Mouse (Mus musculus): ENCODE data around the gene Clec14a.
"Not testable (repeated sequence)": the region's sequence is repeated elsewhere in the genome, so short reads cannot be mapped to it uniquely, and the experiment has no call there.

Clec14a gene

DNA sequence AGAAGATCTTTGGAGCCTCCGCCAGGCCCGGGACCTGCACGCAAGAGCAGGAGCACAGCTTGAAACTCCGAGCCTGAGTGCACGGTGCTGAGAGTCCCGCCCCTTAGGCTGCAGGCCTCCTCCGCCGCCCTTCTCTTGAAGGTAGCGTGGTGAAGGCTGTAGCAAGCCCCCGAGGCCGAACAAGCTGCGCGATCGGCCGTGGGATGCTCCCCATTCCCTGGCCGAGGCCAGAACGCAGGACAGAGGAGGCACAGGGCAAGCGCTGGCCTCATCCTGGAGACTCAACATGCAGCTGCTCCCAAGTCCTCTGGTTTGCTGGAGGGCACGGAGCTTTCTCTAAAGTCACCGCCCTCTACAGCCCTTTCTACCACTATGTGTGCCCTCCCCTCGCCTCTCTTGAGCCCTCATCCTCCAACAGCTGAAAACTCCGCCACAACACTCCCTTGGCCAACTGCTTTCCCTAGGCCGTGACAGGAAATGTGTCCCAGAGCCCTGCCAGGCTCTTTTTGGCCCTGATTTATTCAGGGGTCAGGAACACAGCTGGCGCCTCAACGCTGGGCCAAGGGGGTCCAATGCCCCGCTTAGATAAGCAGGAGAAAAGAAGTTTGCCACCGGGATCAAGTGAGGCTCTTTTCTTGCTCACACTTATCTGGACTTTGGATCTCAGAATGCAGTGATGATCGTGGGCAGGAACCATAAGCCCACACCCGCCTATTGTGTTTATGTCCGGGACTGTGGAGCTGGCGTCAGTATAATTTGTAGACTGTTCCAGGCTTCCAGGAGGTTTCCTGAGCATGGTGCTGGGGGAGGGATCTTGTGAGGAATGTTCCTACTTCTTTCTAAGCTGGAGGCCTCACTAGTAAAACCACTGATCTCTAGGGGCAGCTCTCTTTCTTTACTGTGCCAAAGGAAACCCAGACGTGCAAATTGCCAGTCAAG is at the start of gene Clec14a:
Clec14a (minus strand) TSS at position 728 of the 939 bp plus-strand sequence.
- peak in 1 of 2 experiments; percentile 14 for DNase-seq (ENCODE audit: low spot score in 2 of 2)

DNA sequence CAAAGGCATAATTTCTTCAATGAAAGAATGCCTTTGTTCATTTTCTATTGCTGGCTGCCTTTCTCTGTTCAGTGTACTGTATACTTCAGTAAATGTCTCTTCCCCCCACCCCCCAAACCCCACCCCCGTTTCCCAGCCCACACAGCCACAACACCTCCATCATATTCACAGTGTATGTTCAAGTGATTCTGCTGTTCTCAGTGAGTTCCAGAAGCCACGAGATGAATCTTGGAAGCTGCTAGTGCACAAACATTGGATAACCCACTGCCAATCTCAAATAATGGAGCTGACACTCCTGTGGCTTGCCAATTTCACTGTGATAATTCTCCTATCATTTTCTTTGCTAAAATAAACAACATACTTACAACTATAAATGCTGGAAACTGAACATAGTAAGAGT is 38.7 kb upstream of the Clec14a start:
- no peak for DNase-seq (ENCODE audit: low spot score in 2 of 2)

DNA sequence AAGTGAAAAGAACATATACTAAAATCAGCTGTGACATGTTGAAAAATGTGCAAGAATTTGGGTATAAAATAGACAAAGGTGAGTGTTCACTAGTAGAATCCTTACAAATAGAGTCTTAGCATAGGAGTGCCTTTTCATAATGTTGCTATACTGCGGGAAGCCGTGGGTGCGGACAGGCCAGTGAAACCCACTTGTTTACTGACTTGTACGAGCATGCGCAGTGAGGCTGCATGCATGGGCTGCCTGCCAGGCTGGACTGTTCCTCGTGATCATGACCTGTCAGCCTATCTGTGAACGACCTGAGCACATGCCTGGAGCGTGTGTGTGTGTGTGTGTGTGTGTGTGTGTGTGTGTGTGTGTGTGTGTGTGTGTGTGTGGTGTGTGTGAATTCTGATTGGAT is 37.3 kb upstream of the Clec14a start:
- not testable (repeated sequence) for DNase-seq (ENCODE audit: low spot score in 2 of 2)

DNA sequence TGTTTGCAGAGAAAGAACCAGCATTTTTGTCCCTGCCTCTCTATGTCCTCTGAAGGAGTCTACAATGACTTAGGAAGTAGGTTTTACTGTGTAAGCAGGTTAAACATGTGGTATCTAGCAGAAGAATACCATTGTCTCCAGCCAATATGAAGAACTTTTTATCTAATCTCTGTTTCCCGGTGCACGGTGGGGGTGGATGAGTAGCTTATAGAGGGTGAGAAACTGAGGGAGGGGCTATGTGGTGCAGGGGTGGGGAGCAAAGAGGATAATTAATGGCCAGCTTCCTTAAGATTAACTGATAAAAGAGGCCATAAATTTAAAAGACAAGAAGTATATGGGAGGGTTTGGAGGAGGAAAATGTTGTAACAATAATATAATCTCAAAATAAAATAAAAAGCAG is 36.5 kb upstream of the Clec14a start:
- no peak for DNase-seq (ENCODE audit: low spot score in 2 of 2)

DNA sequence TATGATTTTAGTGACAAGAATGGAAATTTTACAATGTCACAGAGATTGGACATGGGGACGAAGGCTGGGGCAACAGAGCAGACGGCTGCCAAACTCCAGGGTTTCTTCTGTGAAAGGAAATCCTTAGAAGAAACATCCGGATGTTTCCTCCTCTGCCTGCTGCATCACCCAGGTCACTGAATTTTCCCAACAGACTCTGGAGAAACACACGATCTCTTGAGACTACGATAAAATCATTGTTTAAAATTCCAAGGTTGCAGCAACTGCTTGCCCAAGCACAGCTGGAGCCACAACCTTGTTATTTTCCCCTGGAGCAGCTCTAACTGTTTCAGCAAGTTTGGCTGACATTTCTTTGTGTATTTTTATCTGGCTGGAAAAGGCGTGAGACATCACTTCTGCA is 27.9 kb upstream of the Clec14a start:
- DNase-seq (ENCODE audit: low spot score in 2 of 2): no peak

DNA sequence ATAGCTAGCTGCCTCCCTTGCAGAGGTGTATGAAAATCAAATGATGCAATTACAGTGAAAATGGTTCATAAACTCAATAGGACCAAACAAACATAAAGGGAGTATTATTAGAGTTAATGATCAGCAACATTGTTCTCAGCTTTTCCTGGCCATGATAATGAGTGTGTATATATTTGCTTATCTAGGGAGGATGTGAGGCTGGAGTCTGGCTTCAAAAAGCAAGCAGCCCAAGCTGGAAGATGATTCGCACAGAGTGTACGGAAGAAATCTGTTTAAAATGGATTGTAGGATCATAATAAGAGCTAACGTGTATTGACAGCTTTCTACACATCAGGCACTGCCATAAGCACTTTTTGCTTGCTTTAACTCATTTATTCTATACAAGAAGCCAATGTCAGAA is 16.8 kb upstream of the Clec14a start:
- no peak for DNase-seq (ENCODE audit: low spot score in 2 of 2)

DNA sequence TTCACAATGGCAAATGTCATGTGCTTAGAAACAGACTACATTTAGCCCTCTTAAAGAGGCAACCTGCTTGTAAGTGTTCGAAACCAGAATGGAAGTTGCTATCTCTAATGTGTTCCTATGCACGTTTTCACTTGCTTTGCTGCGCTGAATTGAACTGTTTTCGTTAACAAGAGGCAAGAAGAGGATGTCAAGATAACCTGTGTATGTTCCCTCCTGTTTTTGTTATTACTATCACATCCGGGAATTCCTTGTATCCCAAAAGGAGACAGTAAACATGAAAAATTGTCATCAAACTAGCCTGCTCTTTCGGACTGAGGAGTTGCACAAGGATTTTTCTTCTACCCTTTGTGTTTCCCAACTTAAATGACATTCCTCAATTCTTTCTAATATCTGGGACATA is 1.4 kb upstream of the Clec14a start:
- DNase-seq (ENCODE audit: low spot score in 2 of 2): no peak

DNA sequence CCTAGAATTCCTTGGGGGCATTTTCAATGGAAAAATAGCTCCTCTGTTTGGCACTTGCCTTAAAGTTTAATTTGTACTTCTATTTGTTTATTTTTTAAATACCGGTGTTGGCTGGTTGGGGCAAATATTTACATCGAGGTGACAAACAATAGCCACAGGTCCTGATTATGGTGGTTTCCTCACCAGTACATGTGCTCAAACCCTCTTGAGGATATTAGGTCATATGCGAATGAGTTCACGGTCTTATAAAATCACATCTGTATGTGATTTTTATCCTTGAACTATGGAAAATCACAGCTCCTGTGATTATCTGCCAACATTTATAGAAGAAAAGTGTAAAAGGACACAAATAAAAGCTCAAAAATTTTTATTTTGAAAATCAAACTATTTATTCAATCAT is 415 bp upstream of the Clec14a start:
- DNase-seq (ENCODE audit: low spot score in 2 of 2): no peak

DNA sequence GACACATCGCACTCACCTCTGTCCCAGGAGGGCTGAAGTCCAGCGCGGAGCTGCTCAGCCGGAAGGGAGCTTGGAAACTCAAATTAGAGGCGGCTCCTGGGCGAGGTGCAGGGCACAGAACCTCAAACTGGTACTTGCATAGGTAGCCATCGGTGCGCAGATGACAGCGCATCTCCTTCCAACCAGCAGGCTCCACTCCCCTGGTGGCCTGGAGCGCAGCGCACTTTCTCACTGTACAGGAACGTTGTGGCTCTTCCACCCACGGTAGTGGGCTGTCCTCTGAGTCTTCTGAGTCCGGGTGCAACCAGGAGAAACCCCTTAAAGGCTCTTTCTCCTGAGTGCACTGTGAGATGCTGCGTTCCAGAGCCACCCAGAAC is 916 bp downstream of the Clec14a start:
- peak; percentile 8 to 11 for DNase-seq (ENCODE audit: low spot score in 2 of 2)

DNA sequence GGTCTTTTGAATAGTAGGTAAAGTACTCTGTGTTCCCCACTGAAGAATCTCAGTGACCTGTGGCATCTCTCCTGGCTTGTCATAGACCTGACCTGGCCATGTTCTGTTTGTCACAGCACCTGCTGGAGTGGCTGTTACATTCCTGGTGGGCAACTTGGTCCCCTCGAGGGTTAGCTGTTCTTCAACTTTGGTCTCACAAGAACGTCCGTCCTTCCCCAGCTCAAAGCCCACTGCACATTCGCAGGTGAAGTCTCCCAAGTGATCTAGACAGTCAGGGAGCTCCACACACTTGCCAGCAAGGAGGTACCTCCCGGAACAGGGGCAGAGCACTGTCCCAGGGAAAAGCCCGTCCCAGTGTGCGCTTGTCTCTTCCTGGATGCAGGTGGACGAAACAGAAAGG is 1.3 kb downstream of the Clec14a start:
- DNase-seq (ENCODE audit: low spot score in 2 of 2): no peak

DNA sequence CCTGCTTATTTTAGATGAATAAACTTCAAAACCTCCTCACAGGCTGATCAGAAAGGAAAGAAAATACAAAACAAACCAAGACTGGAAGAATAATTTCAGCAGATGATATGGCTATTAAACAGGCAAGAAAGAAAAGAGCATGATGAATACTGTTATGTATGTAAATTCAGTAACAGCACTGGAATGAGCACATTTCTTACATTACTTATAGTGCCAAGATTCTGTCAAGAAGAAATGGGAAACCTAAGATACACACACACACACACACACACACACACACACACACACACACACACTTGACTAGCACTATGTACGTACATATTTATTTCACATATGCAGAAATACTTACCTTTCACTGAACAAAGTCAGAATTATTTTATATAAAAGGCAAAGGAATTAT is 17.2 kb downstream of the Clec14a start:
- DNase-seq (ENCODE audit: low spot score in 2 of 2): no peak

DNA sequence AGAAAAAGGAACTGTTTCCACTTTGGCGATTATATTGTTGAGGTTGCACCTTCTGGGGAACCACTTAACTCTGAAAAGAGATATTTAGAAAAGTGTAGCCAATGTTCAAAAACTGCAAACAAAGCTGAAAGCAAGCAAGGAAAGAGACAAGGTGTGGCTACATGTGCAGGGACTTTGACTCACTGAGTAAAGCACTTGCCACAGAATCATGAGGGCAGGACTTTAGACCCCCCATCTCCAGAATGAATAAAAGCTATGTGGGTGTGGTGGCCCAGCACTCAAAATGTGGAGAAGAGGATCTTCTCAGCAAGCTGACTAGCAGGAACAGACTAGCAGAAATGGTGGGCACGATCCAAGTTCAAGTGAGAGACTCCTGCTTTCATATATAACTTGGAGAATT is 36.6 kb downstream of the Clec14a start:
- DNase-seq (ENCODE audit: low spot score in 2 of 2): no peak

DNA sequence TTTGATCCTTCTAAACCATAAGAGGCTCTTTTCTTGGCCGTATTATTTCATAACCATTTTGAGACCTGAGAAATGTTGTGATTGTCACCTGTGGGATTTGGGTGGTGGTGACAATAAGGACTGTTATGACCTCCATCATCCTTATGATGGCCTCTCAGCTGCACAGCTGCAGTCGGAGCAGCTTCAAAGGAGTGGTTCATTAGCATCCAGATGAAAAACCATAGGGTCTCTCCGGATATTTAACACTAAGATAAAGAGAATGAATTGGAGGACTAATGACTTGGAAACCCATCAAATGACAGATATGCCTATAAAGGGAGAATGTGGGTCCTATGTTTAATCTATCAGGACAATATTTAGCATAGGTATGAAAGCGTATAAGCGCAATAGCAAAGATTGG is 43.4 kb downstream of the Clec14a start:
- DNase-seq (ENCODE audit: low spot score in 2 of 2): no peak

DNA sequence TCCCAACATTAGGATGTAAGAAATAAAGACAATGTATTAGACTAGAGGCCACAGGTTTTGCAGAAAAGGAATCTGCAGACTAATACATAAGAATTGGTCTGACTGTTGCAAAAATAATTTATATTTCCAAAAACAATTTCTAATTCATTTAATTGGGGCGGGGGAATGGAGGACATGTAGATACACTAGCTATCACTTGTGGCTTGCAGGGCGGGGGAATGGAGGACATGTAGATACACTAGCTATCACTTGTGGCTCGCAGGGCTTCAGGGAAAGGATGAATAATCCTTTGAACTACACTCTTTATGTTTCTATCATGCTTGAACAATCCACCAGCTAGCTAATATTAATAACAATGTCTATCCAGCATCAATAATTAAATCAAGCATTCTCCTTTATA is 50.0 kb downstream of the Clec14a start:
- no peak for DNase-seq (ENCODE audit: low spot score in 2 of 2)

DNA sequence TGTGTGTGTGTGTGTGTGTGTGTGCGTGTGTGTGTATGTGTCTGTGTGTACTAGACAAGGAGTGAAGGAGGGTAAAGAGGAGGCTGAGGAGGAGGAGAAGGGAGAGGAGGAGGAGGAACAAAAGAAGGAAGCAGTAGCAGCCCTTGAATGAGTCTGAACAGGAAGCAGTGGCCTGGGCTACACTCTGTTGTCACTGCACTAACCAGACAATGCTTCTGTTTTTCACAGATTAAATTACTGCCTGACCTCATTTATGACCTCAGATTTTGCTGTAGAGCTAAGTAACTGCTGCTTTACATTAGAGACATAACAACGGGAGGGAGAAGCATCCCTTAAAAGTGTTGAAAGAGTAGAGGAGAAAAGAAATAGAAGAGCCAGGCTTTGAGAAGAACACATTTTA is 52.9 kb downstream of the Clec14a start:
- DNase-seq (ENCODE audit: low spot score in 2 of 2): no peak
